Mouse (Mus musculus) lung, postnatal 0 days (tissue): ENCODE results near the gene Prpf31.

ENCODE experiments used
- CTCF ChIP-seq: IDR thresholded peaks from 2 replicates; pipeline ENCODE4 v1.5.1; 2016; ENCODE audit warnings: antibody characterized with exemption, mild to moderate bottlenecking
- EP300 ChIP-seq: IDR thresholded peaks from 2 replicates; pipeline ENCODE4 v1.6.1; 2016; ENCODE audit warnings: antibody characterized with exemption, mild to moderate bottlenecking, control low read depth

DNA sequence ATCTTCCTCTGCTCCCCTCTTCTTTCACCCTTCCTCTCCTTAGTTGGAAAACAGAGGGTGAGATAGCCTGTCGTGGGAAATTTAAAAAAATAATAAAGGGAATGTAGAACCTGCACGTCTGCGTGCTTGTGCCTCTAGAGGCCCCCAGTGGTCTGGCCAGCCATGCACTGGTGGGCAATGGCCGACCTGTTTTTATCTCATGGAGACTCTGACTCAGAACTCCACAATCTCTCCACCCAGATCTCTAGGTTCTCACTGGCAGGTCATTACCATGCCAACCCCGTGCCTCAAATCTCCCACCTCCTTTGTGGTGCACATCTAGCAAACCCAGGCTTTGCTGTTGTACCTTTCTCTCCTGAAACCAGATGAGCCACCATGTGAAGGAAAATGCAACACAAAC lies 35.1 kb upstream of the Prpf31 start:
- TF ChIP-seq CTCF (no peak), EP300 (no peak)
